Mouse (Mus musculus) spleen, adult 12 weeks (tissue): ENCODE data around the gene Snx29.
A peak's percentile ranks its signal among the peaks of the same experiment; 100 is the strongest.
"Not testable (repeated sequence)": the region's sequence is repeated elsewhere in the genome, so short reads cannot be mapped to it uniquely, and the experiment has no call there.

Source experiments
- DNase-seq: peaks from one replicate; pipeline ENCODE4 v3.0.0; 2022; ENCODE audit warnings: low spot score

Gene Snx29

DNA sequence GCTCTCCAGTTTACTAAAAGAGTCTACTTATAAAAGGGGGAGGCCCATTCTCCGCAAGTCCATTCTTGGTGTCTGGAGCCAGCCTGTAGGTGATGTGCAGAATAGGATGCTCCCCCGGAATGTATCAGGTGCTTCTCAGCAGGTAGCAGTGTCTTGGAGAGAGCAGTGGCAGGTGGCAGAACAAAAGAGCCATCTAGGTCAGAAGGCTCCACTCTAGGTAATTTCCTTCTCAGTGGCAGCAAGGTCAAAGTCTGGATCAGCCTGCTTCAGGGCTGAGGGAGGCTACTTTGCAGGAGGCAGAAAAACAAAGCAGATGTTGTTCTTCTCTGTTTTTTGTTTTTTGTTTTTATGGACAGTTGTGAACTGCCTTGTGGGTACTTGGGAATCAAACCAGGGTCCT lies 37.9 kb downstream of the Snx29 start:
- not testable (repeated sequence) for DNase-seq

DNA sequence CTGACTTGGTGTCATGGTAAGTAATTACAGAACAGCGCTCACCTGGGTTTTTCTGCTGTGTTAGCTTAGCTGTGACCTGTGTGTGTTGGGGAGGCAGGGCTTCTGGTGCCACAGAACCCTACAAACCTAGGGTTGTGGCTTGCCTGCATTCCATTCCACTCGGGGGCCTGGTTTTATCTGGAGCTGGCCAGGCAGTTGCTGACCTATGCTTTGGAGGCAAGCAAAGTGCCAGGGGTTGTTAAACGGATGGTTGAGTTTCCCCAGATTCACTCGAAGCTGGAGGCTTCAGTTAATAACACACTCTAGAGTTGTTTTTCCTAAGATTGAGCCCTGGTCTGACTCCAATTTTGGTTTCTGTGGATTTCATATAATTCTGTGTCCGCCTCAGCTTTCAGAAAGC lies 42.9 kb downstream of the Snx29 start:
- no peak for DNase-seq

DNA sequence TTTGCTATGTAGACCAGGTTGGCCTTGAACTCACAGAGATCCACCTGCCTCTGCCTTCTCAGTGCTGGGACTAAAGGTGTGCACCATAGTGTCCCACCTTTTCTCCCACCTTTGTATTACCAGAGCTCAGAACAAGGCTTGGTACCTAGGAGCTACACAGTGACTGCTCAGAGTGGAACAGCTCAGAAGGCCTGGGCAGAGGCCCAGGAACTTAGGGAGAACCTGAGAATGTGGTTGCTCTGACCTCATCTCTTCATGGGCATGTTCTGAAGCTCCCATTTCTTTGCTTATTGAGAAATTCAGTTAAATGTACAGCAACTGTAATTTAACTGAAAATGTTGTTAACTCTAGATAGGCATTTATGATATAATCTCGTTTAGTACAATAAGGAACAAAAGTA lies 44.1 kb downstream of the Snx29 start:
- DNase-seq, result no peak

DNA sequence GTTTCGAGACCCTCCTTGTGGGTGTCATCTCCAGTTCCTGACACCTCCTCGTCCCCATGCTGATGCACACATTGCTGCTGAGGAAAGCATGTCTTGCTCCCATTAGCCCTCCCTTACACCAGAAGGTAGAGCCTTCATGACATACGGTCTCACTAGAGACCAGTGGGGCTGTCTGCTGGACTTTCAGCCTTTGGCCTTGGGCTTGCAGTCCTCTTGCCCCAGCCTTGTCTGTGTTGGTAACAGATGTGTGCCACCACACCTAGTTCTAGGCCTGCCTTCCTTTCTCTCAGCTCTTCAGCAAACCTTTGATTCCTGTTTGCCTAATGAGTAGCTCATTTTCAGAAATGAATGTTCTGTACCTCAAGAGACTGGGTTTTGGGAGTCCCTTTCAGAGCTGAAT lies 45.7 kb downstream of the Snx29 start:
- no peak for DNase-seq

DNA sequence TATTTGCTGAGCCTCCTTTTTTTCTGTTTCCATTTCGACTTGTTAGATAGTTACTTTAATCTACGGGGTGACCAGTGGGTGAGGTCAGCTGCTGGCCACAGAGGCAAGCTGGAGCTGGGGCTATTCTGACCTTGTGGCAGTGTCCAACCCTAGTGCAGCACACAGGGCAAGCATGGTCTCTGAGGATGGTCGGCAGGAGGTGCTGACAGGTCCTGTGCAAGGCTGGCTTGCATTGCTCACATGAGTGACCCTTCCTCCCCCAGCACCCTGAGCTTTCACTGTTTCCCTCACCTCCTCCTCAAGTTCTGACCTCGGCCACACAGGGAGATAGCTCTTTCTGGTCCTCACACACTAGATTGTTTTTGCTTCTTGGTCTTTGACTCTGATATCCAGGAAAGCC lies 46.5 kb downstream of the Snx29 start:
- DNase-seq, result no peak

DNA sequence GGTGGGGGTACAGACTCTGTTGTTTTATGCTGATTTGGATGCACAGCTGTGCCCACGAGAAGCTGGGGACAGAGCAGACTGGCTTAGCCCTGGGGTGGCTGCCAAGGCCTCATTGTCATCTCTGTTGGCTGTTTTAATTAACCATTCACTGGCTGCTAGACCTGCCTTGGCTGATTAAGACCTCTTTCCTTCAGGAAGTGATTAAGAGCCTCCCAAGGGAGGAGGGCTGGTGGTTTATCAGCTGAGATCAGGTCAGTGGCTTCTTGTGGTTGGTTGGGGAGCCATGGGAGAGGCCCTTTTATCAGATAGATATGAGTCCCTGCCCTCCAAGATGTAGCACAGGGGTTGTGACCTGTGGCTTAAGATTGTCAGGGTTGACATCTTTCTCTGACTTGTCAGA lies 46.9 kb downstream of the Snx29 start:
- no peak for DNase-seq

DNA sequence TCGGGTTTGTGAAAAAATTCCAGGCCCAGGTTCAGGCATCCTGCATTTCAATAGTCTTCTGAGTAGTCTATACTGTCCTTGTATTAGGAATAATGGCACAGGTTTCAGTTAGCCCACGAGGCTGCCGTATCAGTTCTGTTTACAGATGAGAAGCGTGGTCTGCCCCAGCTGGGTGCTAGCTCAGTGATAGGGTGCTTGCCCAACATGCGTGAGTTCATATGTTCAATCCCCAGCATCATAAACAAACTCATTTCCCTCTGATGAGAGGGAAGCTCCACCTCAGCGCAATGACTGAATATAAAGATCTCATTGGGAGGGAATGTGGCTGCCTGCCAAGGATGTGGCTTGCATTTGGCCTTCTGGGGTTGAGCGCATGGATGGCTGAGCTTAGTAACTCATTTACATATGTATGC lies 47.4 kb downstream of the Snx29 start:
- DNase-seq, result no peak

DNA sequence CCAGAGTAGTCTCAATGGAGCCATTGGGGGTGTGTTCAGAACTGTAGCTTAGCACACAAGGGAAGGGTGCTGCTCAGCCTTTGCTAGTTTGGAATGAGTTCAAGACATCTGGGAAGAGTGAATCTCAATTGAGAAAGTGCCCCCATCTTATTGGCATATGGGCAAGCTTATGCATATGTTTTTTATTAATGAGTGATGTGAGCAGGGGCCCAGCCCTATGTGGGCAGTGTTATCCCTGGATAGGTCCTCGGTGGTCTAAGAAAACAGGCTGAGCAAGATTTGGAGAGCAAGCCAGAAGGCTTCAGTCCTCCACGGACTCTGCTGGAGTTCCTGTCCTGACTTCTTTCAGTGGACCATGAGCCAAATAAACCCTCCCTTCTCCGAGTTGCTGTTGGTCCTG lies 56.6 kb downstream of the Snx29 start:
- no peak for DNase-seq

DNA sequence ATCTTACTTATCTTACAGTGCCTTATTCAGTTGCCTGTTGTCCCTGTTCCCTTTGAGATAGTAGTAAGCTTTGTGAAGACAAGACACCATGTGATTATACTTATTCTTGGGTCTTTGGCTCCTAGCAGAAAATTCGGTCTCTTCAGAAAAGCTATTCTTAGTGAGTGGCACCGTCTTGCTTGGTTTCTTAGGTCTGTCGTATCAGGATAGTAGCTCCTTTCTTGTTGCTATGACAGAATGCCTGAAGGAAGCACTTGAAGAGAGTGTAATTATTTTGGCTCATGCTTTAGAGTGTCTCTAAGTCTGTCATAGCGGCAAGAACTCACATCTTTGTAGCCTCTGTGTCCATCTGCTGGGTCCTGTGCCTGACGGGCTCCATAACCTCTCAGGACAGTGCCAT lies 57.3 kb downstream of the Snx29 start:
- DNase-seq, result no peak

DNA sequence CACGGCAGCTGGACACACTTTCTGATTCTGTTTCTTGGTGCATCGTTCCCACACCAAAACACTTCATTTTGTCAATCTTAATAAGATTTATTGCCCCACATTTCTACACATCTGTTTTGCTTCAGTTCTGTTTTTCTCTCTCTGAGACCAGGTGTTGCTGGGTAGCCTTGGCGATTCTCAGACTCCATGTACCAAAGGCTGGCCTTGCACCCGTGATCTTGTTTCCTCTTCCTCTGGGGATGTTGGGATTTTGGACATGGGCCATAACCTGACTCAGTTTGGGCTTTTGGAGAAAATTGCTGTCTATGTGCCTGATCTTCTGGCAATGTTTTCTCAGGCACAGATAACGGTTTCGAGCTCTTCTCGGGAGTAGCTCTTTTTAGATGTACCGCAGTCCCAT lies 58.2 kb downstream of the Snx29 start:
- no peak for DNase-seq

DNA sequence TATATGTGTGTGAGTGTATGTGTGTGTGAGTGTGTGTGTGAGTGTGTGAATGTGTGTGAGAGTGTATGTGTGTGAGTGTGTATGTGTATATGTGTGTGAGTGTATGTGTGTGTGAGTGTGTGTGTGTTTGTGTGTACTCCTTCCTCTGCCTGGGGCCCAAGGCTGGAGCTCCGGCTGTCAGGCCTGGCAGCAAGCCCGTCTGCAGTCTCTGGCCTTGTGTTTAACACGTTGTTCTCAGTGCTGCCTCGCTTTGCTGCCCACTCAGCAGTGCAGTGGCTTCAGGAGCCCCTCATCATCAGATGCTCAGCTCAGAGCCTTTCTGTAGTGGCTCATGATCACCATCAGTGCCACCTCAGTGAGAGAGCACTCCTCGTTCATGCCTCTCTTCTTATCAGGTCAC lies 61.7 kb downstream of the Snx29 start:
- no peak for DNase-seq

DNA sequence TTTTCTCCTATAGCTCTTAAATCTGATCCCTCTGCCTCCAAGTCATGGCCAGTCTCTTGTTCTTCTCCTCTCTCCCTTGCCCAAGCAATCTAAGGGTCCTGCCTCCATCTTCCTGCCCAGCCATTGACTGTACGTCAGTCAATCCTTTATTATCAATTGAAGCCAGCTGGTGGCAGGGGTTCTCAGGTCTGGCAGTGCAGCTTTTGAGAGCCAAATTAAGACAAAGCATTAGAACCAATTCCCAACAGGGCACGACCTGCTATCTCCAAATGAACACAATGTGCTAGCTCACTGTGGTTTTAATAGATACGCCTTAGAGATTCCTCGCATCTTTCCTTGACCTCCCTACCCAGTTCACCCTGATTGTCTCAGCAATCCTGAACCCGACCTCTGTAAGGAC lies 62.4 kb downstream of the Snx29 start:
- DNase-seq, result no peak

DNA sequence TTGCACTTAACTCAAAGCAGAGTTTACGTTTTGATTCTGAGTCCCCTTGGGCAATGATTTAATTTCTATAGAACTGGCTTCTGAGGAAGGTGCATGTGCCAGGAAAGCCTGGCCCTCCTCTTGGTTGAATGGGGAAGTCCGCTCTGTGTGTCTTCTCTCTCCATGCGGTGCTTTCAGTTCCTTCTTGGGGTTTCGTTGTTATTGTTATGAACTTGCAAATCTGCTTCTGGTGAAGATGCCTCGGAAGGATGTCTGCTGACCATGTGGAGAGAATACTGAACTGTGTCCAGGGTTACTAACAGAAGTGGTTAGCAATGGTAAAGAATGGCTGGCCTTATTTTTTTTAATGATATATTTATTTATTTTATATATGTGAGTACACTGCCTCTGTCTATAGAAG lies 63.1 kb downstream of the Snx29 start:
- peak; percentile 19 for DNase-seq

DNA sequence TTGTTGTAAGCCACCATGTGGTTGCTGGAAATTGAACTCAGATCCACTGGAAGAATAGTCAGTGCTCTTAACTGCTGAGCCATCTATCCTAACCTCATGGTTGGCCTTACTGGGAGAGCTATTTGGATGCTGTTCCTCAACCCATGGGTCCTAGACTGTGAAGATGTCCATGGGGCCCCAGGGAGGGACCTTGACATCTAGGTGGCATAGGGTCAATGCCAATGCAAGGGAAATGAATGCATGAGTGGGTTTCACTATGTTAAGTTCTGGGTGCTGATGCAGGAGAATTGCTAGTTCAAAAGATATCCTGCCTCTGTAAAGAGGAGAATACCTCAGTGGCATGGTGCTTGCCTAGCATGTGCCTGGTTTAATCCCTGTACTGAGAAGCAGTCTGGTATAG lies 63.5 kb downstream of the Snx29 start:
- no peak for DNase-seq

DNA sequence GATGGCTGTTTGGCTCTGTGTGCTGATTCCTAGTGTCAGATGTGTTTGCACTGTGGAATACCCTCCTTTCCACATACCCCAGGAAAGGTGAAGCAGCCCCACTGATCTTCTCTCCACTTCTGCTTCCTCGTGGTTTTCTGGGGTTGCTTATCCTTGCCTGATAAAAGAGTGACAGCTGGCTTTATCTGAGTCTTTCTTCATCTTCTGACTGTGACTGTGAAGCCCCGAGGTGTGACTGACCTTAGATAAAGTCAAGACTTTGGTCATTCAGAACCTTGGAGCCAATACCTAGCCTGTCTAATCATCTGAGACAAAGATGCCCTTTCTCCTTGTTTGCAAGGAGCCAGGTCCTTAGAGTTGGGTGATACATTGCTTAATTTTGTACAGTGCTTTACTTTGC lies 65.4 kb downstream of the Snx29 start:
- no peak for DNase-seq

DNA sequence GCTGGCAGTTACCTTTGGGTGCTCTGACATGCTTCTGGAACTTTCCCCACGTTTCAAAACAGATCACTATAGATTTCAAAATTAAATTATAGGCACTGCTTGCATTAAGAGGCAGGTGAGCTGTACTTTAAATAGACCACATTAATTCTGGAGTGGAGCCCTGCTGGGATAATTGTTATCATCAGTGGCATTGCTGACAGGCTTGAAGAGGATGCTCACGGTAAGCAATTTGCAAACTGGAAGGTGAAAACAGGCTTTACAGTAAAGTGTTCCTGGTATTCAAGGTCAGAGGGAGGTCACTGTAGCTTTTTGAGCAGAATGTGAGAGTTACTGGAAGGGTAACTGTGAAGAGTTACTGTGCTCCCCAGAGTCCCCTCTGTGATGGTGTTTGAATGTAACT lies 66.6 kb downstream of the Snx29 start:
- no peak for DNase-seq

DNA sequence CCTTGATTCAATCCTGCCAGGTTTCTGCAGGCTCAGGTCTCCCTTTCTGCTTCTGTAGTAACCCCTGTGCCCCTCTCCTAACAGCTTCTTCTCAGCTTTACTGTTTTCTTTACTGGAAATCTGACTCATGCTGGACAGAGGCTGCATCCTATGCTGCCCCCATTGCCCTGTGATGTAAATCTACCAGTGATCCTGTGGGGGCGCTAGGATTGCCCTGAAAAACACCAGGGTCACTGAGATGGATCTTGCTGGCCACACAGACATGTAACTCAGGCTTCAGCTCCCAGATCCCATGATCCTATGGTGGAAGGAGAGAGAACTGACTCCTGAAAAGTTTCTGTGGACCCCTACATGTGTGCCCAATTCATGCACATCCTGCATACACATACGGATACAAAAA lies 73.9 kb downstream of the Snx29 start:
- no peak for DNase-seq

DNA sequence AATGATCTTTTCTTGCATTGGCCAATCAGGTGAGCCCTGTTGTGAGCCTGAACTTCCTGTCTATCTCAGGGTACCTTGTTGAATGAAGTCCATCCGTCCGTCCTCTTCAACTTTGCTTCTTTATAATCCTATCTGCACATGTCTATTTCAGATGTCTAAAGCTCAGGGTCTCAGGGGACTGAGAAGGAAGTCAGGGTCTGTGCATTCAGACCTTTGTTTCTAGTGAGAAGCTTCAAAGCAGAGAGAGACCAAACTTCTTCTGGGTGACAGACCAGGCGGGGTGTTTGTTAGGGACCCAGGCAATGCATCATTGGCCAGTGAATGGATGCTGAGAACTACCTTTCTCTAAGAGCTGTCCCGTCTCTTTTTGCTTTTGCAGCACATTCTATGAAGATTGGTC lies 76.7 kb downstream of the Snx29 start:
- no peak for DNase-seq

DNA sequence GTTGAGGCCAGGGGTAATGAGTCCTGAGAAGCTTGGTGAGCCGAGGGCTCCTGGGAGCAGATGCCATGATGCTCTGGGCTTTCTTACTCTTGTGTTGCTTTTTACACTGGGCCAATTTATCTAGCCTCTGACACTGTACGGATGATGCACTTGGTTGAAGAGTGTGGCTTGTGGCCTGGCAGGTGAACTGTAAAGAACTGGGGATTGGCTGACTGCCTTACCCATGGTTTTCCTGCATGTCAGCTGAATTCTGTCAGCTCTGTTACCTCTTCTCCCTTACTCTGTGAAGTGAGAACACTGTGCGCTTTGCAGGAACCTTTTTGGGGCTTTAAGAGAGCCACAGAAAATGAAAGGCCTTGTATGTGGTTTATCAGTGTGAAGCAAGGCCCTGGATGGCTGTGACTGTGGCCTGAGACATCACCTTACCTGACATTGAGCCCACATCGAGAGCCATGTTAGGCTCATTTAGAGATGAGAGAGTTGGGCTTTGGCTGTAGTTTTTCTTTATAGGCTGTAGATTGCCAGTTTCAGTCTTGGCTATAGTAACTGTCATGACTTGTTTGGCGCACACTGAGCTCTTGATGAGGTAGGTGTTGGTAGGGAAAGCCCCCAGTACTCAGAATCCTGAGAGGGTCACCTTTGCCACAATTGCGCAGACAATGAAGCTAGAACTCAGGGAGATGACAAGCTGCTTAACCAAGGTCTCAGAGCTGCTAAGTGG lies 77.3 kb downstream of the Snx29 start:
- no peak for DNase-seq

DNA sequence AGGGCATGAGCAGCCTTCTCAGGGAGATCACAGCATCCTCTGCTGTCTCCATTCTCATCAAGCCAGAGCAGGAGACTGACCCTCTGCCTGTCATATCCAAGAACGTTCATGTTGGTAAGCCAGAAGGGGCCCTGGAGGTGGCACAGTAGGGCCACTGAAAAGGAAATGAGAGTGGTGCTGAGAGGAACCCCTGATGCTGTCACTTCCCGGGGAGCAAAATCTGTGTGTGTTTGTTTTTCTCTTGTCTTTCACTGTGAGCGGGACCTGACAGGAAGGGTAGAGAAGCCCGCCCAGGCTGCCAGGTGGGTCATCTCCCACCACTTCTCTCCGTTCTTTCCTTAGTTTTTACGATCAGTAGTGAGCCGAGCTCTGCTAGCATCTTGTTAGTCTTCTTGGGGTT lies 78.2 kb downstream of the Snx29 start:
- DNase-seq, result no peak

DNA sequence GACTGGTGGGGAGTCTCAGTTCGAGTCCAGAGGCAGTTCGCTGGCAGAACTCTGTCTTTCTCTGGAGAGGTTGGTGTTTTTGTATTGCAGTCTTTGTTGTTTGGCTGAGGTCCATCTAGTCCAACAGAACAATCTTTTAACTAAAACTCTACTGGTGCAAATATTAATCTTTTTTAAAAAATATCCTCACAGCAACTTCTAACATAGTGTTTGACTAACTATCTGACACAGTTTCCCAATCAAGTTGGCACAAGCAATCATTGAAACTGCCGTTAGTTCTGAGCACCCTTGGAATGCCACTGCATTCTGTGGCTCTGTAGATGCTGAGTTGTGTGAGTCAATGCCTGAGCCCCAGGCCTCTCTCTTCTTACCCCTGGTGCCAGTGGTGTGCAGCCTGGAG lies 82.5 kb downstream of the Snx29 start:
- no peak for DNase-seq

DNA sequence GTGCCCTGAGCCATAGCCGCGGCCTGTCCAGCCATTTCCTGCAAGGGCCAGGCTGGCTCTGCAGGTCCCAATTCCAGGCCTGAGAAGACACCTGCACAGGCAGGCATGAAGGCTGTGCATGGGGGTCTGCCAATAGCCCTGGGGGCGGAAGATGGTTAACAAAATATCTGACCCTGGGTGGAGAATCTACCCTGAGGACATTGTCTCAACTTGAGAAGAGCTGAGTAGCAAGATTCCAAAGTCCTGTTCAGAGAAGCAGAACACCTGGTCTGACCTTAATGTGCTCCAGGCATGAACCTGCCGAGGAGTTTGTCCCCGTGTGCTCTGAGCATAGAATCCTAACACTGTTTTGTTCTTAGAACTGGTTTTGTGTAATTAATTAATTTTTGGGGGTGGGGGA lies 83.5 kb downstream of the Snx29 start:
- DNase-seq, result no peak

DNA sequence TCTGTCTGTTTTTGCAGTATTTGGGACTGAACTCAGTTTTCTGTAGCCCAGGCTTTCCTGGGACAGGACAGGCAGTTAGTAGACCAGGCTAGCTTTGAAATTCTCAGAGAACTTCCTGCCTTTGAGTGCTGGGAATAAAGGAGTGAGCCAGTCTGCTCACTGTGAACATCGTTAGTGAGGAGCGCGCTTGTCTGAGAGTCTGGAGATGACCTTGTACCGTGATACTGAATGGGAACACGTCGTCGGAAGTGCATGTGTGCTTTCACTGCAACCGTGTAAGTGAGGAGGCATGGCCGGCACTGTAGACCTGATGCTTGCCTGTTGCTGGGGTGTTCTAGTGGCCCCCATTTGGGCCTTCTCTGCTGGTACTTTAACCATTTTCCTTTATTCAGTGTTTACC lies 83.9 kb downstream of the Snx29 start:
- DNase-seq, result no peak

DNA sequence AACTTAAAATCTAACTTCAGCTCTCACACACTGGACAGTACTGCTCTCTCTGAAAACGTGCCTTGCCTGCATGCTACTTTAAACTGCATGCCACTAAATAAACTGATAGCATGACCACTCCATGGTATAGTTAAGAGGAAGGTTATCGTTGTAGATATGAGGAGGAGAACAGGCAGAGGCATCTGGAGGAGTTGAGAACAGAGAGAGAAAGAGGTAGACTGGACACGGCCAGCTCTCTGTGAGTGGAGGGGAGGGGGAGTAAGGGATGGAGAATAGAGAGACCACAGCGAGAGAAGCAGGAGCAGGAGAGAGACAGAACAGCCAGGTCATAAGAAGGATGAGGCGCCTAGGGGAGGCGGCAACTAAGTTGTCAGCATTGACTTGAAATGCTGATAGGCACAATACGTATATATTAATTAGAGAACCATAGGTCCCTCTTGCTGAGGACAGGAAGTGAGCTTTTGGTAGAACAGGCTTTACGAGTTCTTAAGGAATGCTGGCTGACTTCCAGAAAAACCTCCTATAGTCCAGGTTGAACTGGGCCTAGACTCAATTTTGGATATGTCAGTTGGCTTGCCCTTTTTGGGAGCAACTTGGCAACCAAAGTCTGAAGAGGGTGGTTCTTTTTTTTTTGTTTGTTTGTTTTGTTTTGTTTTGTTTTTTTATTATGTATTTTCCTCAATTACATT lies 85.4 kb downstream of the Snx29 start:
- DNase-seq, result no peak
